Mouse (Mus musculus) ovary, postnatal 10 days (tissue): ENCODE data around the gene Slitrk6.

ENCODE experiments used
- DNase-seq: peaks from one replicate; pipeline ENCODE4 v3.0.0; 2022; ENCODE audit warnings: low spot score

Gene Slitrk6

DNA sequence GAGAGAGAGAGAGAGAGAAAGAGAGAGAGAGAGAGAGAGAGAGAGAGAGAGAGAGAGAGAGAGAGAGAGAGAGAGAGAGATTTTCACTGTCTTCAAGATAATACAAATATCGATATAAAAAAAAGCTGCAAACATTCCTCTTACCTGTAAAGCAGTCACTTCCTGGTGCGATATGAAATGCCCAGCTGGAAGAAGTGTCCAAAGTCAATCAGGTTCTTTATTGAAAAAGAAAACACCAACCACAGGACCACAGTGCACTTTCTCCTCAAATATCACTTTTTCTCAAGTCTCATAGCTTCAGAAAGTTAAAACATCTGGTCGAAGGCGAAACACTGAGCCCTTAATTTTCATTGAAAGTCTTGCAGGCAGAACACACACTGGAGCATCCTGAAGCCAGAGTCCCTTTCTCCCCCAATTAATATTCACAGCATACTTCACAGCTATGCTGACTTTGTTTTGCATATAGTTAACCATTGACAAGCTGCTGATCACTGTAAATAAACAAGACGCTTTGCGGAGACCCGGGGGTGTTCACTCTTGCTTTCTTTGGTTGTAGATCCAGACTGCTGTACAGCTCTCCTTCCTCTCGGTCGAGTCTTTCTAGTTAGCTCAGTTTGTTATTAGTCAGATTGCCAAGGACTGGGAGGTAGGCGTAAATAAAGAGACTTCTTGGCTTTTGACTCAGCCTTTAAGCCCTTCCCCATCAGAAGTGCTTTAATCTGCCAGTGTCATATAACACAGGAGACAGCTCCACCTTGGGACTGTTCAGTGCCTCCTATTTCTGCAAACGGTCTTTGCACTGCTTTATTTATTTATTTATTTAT is at the start of gene Slitrk6:
TSS of gene Slitrk6 (minus strand) at position 666 of the 824 bp plus-strand sequence.
- no peak for DNase-seq

DNA sequence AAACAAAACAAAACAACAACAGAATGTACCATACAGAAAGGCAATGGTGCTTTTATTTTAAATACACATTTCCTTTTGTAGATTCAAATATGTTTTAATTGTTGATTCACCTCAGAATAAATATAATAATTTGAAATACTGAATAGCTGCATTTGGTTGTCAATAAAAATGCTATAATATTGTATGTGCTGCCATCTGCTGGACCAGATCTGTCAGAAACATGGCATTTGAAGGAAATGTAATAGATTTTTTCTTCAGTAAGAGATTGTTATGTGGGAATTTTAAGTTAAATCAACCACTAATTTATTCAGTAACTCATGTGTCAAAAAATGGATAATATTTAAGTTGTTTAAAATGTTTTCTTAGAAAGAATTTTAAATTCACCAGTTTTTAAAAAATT is 22.6 kb upstream of the Slitrk6 start:
- no peak for DNase-seq

DNA sequence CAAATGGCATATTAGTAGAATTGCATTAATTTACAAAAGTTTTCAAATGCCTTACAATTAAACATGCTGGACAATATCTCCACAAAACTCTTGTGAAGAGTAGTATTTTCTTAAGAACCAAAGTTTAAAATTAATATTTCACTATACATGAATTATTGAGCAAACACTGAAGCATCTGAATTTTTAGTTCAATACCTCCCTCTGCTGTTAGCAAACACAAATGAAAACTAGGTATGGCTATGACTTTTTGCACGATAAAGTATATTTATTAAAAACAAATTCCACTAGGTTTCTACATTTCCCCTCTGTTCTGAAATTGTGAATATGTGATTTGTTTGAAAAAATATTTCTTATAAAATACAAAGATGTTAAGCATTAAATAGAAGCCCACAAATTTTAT is 15.7 kb upstream of the Slitrk6 start:
- DNase-seq, result no peak

DNA sequence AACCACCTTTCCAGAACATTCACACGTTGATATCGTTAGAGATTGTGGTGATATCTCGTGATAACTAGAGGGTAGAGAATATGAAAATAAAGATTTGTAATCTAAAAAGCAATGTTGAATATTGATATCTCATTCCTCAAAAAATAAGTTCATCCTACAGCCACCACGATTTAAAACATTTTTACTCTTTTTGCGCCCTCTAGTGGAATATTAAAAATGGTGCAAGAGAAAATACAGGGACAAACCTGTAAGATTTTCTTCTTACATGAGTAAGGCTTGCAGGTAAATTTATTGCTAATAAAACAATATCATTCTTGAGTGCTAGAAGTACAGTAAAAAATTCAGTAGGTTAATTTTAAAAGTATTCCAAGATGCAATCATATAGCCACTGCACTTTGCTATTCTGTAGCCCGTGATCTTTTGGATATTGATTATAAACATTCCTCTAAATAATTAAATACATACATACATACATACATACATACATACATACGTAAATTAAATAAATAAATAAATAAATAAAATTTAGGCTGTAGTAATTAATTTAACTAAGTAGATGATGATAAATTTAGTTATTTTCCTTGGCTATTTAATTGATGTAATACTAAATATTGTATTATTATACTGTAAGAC is 7.8 kb upstream of the Slitrk6 start:
- DNase-seq, result no peak

DNA sequence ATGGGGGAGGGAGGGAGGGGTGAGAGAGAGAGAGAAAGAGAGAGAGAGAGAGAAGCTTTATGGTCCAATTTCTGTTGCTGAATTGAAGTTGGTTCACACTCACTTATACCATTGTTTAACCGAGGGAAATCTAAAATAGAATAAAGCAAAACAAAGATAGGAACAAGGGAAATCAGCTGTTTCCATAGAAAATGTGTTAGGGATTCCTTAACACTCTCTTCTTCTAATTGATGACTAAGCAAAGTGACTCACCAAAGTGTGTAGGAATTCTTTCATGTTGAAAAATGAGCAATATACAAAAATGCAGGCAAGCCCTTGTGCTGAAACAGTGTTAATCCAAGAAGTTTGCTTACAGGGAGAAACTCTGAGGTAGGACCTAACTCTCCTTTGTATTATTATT is 6.0 kb upstream of the Slitrk6 start:
- no peak for DNase-seq

DNA sequence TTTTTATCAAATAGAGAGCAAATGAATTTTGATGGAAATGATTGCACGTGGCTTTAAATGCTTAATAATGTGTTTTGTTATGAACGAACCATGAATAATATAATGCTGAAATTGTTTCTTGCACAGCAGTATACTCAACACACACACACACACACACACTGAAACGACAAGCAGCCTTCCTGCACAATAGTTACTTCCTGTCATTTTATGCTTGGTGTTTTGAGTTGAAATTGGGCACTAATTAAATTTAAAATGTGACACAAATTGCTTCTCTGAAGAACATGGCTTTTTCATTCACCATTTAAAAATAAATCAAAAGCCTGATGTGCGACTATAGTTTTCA is 330 bp upstream of the Slitrk6 start:
- no peak for DNase-seq

DNA sequence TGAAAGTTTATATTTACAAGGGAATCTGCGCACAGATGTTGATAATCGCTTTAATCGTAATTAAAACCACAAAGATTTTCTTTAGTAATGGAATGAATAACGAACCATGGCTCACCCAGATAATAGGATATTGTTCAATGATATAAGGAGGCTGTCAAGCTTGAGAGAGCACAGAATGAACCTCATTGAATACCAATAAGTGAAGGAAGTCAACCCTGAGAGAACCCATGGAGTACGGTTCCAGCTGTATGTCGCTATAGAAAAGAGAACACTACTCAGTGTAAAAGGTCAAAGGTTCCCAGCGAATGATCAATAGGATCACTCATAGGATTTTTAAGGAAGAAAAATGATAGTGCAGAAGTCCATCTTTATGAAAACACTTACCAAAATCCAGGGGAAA is 15.1 kb downstream of the Slitrk6 start:
- no peak for DNase-seq

DNA sequence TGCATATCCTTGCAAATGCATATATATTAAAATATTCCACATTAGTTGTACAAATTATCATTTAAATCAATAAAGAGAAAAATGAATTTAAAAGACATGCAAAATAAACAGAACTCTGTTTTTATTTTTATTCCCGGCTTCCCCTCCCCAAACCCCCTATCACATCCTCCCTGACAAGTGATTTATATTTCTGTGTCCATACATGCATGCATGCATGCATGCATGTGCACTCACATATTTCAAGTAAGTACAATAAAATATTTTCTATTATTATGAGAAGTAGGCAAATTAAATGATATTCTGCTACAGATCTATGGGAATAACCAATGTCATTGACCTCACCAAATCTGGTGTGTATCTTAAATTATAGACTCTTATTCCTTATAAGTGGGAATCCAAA is 15.6 kb downstream of the Slitrk6 start:
- no peak for DNase-seq

DNA sequence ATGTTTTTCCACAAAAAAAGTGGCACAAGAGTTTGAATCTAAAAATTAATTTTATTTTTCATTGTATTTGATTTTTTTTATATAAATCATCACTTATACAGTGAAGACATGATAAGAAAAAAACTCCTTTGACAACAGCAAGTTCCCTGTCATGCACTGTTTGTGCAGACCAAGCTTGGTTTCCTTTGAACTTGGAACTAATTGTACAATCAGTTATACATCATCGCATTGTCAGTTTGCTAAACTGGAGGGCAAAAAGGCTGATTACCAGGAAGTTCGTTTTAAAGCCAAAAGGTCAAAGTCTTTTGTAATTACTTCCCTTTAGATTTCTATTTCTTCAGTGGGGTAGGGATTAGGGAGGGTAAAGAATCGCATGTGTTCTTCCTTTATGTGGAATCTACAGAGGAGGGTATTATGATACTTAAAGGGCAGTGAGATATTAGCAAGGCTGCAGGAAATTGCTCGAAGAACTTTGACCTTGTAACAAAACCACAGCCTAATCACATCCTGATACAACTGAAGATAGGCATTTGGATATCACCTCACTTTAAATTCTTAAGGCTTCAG is 26.5 kb downstream of the Slitrk6 start:
- no peak for DNase-seq

DNA sequence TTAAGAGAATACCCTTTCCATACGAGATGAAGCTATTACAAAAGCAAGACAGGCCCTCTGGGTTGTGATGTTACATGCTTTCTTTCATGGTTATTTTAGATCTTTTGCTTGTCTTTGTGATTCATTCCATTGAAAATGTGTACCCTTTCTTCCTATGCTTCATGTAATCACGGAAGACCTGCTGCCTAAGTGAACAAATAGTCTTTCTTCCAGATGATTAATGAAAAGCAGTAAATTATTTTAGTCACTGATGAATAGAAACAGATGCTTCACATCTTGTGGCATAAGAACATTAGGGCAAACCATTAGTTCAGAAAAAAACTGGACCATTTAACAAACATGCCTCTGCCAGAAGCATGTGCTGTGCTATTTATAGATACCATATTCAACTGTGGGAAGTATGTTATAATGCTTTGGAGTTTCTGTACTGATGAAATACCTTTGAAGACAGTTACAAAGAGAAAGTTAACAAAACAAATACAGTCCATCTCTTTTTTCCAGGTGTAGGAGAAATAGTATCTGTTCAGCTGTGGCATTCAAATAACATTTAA is 30.8 kb downstream of the Slitrk6 start:
- DNase-seq, result no peak
